Mouse (Mus musculus): ENCODE measurements around the gene Hscb.

The Hscb gene

GRCm38 (mm10) chr5:110831036-110831720, 8.4 kb downstream of the Hscb start:
- DNase-seq (ENCODE audit: extremely low read depth, low read depth, low spot score): no peak

- DNase-seq (ENCODE audit: extremely low read depth, low read depth, low spot score): no peak
Measured at GRCm38 (mm10) chr5:110827576-110827975, 12.0 kb downstream of the Hscb start.

- DNase-seq (ENCODE audit: extremely low read depth, low read depth, low spot score): no peak
Measured at GRCm38 (mm10) chr5:110826781-110827495, 12.6 kb downstream of the Hscb start.

- no peak for DNase-seq (ENCODE audit: extremely low read depth, low read depth, low spot score)
Measured at GRCm38 (mm10) chr5:110824421-110824820, 15.2 kb downstream of the Hscb start.

- no peak for DNase-seq (ENCODE audit: extremely low read depth, low read depth, low spot score)
Measured at GRCm38 (mm10) chr5:110809667-110810325, 29.8 kb downstream of the Hscb start, which contains the start of gene Ulk1. Gene Ulk1 (minus strand): TSS chr5:110810097.

GRCm38 (mm10) chr5:110808821-110809666, 30.5 kb downstream of the Hscb start:
- no peak for DNase-seq (ENCODE audit: extremely low read depth, low read depth, low spot score)

GRCm38 (mm10) chr5:110808061-110808631, 31.4 kb downstream of the Hscb start:
- DNase-seq (ENCODE audit: extremely low read depth, low read depth, low spot score): no peak

- DNase-seq (ENCODE audit: extremely low read depth, low read depth, low spot score): no peak
Measured at GRCm38 (mm10) chr5:110807453-110807852, 32.1 kb downstream of the Hscb start.

- DNase-seq (ENCODE audit: extremely low read depth, low read depth, low spot score): no peak
Measured at GRCm38 (mm10) chr5:110806676-110807075, 32.9 kb downstream of the Hscb start.

- DNase-seq (ENCODE audit: extremely low read depth, low read depth, low spot score): no peak
Measured at GRCm38 (mm10) chr5:110806154-110806553, 33.4 kb downstream of the Hscb start.

GRCm38 (mm10) chr5:110804012-110804743, 35.4 kb downstream of the Hscb start:
- no peak for DNase-seq (ENCODE audit: extremely low read depth, low read depth, low spot score)

- DNase-seq (ENCODE audit: extremely low read depth, low read depth, low spot score): no peak
Measured at GRCm38 (mm10) chr5:110802809-110803208, 36.8 kb downstream of the Hscb start.

GRCm38 (mm10) chr5:110802186-110802585, 37.4 kb downstream of the Hscb start:
- DNase-seq (ENCODE audit: extremely low read depth, low read depth, low spot score): no peak

GRCm38 (mm10) chr5:110801036-110801624, 38.4 kb downstream of the Hscb start:
- DNase-seq (ENCODE audit: extremely low read depth, low read depth, low spot score): peak; percentile 92

- DNase-seq (ENCODE audit: extremely low read depth, low read depth, low spot score): peak; percentile 77
Measured at GRCm38 (mm10) chr5:110797696-110798095, 41.9 kb downstream of the Hscb start.

GRCm38 (mm10) chr5:110794363-110794762, 45.2 kb downstream of the Hscb start:
- DNase-seq (ENCODE audit: extremely low read depth, low read depth, low spot score): no peak

- DNase-seq (ENCODE audit: extremely low read depth, low read depth, low spot score): no peak
Measured at GRCm38 (mm10) chr5:110788684-110789083, 50.9 kb downstream of the Hscb start.

- no peak for DNase-seq (ENCODE audit: extremely low read depth, low read depth, low spot score)
Measured at GRCm38 (mm10) chr5:110786081-110786835, 53.3 kb downstream of the Hscb start.

GRCm38 (mm10) chr5:110783150-110783549, 56.4 kb downstream of the Hscb start:
- no peak for DNase-seq (ENCODE audit: extremely low read depth, low read depth, low spot score)

Measured in fat pad, adult 2 months (tissue).